Mouse (Mus musculus) lung, postnatal 36 days (tissue): Measurements from ENCODE around the gene Cx3cr1.

Experiments used
- DNase-seq: peaks from one replicate; pipeline ENCODE4 v3.0.0; 2022; ENCODE audit warnings: mixed read lengths

The Cx3cr1 gene

GRCm38 (mm10) chr9:119852347-119853030 lies 217.2 kb downstream of the Cx3cr1 start:
- no peak for DNase-seq
